Mouse (Mus musculus) C2C12 (cell line): Measurements from ENCODE around the gene Vcam1. TPM values are rescaled to one million over a fixed set of nuclear protein-coding genes. Genes with fewer than 3 reads are reported as not detected.

Experiments
- H3K27me3 ChIP-seq: one replicate; pipeline ENCODE4 v1.6.1; 2011; ENCODE audit not compliant: control insufficient read depth, insufficient read depth, insufficient read length
- H3K36me3 ChIP-seq: one replicate; pipeline ENCODE4 v1.6.1; 2011; ENCODE audit not compliant: control insufficient read depth, insufficient read depth
- H3K4me3 ChIP-seq: one replicate; pipeline ENCODE4 v1.5.1; 2011; ENCODE audit warnings: mild to moderate bottlenecking, control low read depth; ENCODE audit not compliant: poor library complexity, insufficient read depth, severe bottlenecking
- H3K79me2 ChIP-seq: one replicate; pipeline ENCODE4 v1.6.1; 2011; ENCODE audit not compliant: control insufficient read depth, insufficient read depth
- H3K79me3 ChIP-seq: one replicate; pipeline ENCODE4 v1.6.1; 2011; ENCODE audit warnings: low read depth, control low read depth
- H3ac ChIP-seq: one replicate; pipeline ENCODE3; 2011; ENCODE audit warnings: low read depth; ENCODE audit not compliant: control insufficient read depth, insufficient read length
- CEBPB ChIP-seq: IDR thresholded peaks from one replicate; pipeline ENCODE4 v1.6.1; 2011; ENCODE audit warnings: low read depth, mild to moderate bottlenecking, control low read depth, moderate library complexity
- CTCF ChIP-seq: IDR thresholded peaks from one replicate; pipeline ENCODE4 v1.5.1; 2011; ENCODE audit not compliant: control insufficient read depth, insufficient read depth, insufficient read length
- FOSL1 ChIP-seq: IDR thresholded peaks from one replicate; pipeline ENCODE4 v1.8.0; 2011; ENCODE audit warnings: mild to moderate bottlenecking, low read length; ENCODE audit not compliant: poor library complexity, insufficient read depth, severe bottlenecking
- MAX ChIP-seq: IDR thresholded peaks from one replicate; pipeline ENCODE4 v1.6.1; 2011; ENCODE audit warnings: mild to moderate bottlenecking, control low read depth
- MYOD1 ChIP-seq: IDR thresholded peaks from one replicate; pipeline ENCODE4 v1.6.1; 2011; ENCODE audit warnings: low read depth; ENCODE audit not compliant: control insufficient read depth, insufficient read length
- MYOG ChIP-seq: IDR thresholded peaks from one replicate; pipeline ENCODE4 v1.6.1; 2011; ENCODE audit not compliant: control insufficient read depth, insufficient read length; ENCODE audit errors: extremely low read depth
- USF1 ChIP-seq: IDR thresholded peaks from one replicate; pipeline ENCODE4 v1.6.1; 2011; ENCODE audit warnings: low read depth, mild to moderate bottlenecking, control low read depth, moderate library complexity
- polyA plus RNA-seq: library from polyadenylated mRNA; unstranded; fragments of >200 nt; fragmentation: generic; extraction: Trizol; gene quantifications from one replicate; pipeline ENCODE4 v1.2.1, GENCODE M21; 2012; ENCODE audit warnings: missing spikeins

Vcam1 gene
- polyA plus RNA-seq, 1 experiment = 11.5 TPM

GRCm38 (mm10) chr3:116076739-116077138 lies 52.7 kb downstream of the Vcam1 start:
- no peak overlapping the region for H3ac ChIP-seq
- no peaks in the 10 kb centered on the region for H3K27me3 ChIP-seq
- no peaks in the 10 kb centered on the region for H3K36me3 ChIP-seq
- TF ChIP-seq MAX (no peak), CEBPB (no peak), MYOG (no peak), FOSL1 (no peak), CTCF (no peak), MYOD1 (no peak), USF1 (no peak)
- H3K79me2 ChIP-seq = no peaks in the 10 kb centered on the region
- no peak overlapping the region for H3K4me3 ChIP-seq
- no peaks in the 10 kb centered on the region for H3K79me3 ChIP-seq

- no peaks in the 10 kb centered on the region for H3K79me2 ChIP-seq
- no peak overlapping the region for H3K4me3 ChIP-seq
- H3K27me3 ChIP-seq = no peaks in the 10 kb centered on the region
- no peak overlapping the region for H3ac ChIP-seq
- H3K36me3 ChIP-seq = no peaks in the 10 kb centered on the region
- H3K79me3 ChIP-seq = no peaks in the 10 kb centered on the region
- no peak for TF ChIP-seq CEBPB
- TF ChIP-seq MAX = no peak
- TF ChIP-seq MYOG = no peak
- TF ChIP-seq CTCF = no peak
- no peak for TF ChIP-seq USF1
- TF ChIP-seq MYOD1 = no peak
- TF ChIP-seq FOSL1 = no peak
Observed at GRCm38 (mm10) chr3:116072584-116072983, 56.9 kb downstream of the Vcam1 start.

GRCm38 (mm10) chr3:116062141-116062540 lies 67.3 kb downstream of the Vcam1 start:
- no peaks in the 10 kb centered on the region for H3K27me3 ChIP-seq
- H3K79me2 ChIP-seq = no peaks in the 10 kb centered on the region
- H3K79me3 ChIP-seq = no peaks in the 10 kb centered on the region
- H3ac ChIP-seq = no peak overlapping the region
- TF ChIP-seq MYOD1 (no peak), USF1 (no peak), MYOG (no peak), CEBPB (no peak), MAX (no peak), FOSL1 (no peak), CTCF (no peak)
- no peaks in the 10 kb centered on the region for H3K36me3 ChIP-seq
- H3K4me3 ChIP-seq = no peak overlapping the region

GRCm38 (mm10) chr3:116060320-116060719 lies 69.2 kb downstream of the Vcam1 start:
- no peaks in the 10 kb centered on the region for H3K79me2 ChIP-seq
- H3K36me3 ChIP-seq = no peaks in the 10 kb centered on the region
- H3K27me3 ChIP-seq = no peaks in the 10 kb centered on the region
- no peak overlapping the region for H3ac ChIP-seq
- no peak overlapping the region for H3K4me3 ChIP-seq
- H3K79me3 ChIP-seq = no peaks in the 10 kb centered on the region
- TF ChIP-seq MYOD1 (no peak), MAX (no peak), FOSL1 (no peak), CEBPB (no peak), USF1 (no peak), CTCF (no peak), MYOG (no peak)

Other genes starting within 250 kb of the Vcam1 start
- 14.1 TPM for gene Dph5, start 241.9 kb downstream of the Vcam1 start, polyA plus RNA-seq
- 7.9 TPM for gene Slc30a7, start 122.3 kb downstream of the Vcam1 start, polyA plus RNA-seq
- 8.4 TPM for gene Extl2, start 122.2 kb downstream of the Vcam1 start, polyA plus RNA-seq
- gene Gpr88, start 123.8 kb upstream of the Vcam1 start, polyA plus RNA-seq = not detected